Mouse (Mus musculus) brain, embryonic 18.5 days (tissue): Measurements from ENCODE around the gene Olfr539.
"Not testable (repeated sequence)": the region's sequence is repeated elsewhere in the genome, so short reads cannot be mapped to it uniquely, and the experiment has no call there.

Experiments used
- DNase-seq: peaks from one replicate; pipeline ENCODE4 v3.0.0-alpha.2; 2012; ENCODE audit warnings: low read depth, low spot score

Gene Olfr539

DNA sequence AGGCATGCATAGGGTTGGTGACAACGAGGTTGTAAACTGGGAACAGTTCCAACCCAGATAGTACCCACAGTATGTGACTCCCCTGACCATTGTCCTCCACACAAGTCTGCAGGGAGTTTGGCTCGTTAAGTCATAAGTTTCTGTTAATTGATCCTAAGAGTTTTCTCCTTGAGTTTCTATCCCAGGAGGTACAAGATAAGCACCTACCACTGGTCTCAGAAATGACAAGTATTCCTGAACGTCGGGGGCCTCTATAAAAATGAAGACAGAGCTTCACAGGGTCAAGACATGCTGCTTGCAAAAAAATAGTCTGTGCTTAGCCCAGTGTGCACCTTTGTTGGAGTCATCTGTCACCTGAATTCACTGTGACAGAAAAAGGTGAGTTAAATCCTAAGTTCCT lies at the start of gene Olfr539:
Gene Olfr539, plus strand, starts transcription at position 301 of the 400 bp plus-strand sequence.
- no peak for DNase-seq

DNA sequence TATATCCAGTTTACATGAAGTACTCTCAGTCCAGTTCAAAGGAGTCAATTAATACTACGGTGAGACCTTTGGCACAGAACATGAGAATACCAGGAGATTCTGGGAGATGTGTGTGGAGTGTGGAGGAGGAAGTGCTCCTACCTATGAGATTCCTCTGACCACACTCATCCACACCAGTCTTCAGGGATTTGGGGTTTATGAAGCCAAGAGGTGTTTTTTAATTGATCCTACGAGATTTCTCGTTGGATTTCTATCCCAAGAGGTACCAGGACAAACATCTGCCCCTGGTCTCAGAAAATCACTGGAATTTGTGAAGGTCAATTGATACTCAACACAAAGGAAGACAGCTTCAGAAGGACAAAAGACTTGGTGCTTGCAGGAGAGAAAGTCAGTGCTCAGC lies 31.1 kb upstream of the Olfr539 start, which contains the start of gene Olfr61:
Gene Olfr61, plus strand, starts transcription at position 301 of the 400 bp plus-strand sequence.
- DNase-seq: not testable (repeated sequence)

- no peak for DNase-seq
Measured at GRCm38 (mm10) chr7:140630559-140630958, 29.2 kb upstream of the Olfr539 start.

- DNase-seq: no peak
Measured at GRCm38 (mm10) chr7:140646152-140646551, 13.6 kb upstream of the Olfr539 start, which contains the start of gene Olfr53. Olfr53 (plus strand) TSS chr7:140646452.

DNA sequence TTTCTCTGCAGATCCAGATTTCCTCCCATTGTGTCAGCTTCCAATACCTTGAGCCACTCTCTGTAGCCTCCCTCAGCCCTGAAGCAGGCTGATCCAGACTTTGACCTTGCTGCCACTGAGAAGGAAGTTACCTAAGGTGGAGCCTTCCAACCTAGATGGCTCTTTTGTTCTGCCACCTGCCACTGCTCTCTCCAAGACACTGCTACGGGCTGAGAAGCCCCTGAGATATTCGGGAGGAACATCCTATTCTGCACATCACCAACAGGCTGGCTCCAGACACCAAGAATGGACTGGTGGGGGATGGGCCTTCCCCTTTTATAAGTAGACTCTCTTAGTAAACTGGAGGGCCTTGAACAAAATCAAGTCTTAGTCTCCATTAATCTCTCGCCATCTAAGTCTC lies 11.0 kb downstream of the Olfr539 start:
- not testable (repeated sequence) for DNase-seq

GRCm38 (mm10) chr7:140675863-140676262 lies 16.1 kb downstream of the Olfr539 start:
- no peak for DNase-seq

- DNase-seq: not testable (repeated sequence)
Measured at GRCm38 (mm10) chr7:140679591-140679990, 19.9 kb downstream of the Olfr539 start.

- no peak for DNase-seq
Measured at GRCm38 (mm10) chr7:140681651-140682050, 21.9 kb downstream of the Olfr539 start, which contains the start of gene Olfr45. Olfr45 (plus strand) TSS chr7:140681951.

GRCm38 (mm10) chr7:140696967-140697366 lies 37.2 kb downstream of the Olfr539 start, which contains the start of gene Olfr541:
Olfr541 (plus strand) TSS chr7:140697267.
- DNase-seq: no peak

DNA sequence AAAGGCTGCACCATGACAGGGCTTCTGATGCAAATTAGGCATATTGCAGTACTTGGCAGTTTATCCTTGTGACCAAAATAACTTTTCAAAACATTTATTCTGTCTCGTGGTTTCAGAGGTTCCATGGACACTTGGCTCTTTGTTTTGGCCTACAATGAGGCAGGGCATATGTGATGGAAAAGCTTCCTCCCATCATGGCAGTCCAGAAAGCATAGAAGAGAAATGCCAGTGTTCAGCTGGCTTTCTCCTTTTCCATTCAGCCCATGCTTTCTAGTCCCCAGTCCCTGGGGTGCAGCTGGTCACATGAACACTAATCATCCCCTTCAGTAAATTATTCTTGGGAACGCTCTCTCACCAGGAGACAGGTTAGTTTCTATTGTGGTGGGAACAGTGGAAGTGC lies 46.6 kb downstream of the Olfr539 start:
- no peak for DNase-seq

GRCm38 (mm10) chr7:140707536-140708284 lies 48.0 kb downstream of the Olfr539 start:
- no peak for DNase-seq

GRCm38 (mm10) chr7:140717155-140718055 lies 57.7 kb downstream of the Olfr539 start:
- DNase-seq: no peak

DNA sequence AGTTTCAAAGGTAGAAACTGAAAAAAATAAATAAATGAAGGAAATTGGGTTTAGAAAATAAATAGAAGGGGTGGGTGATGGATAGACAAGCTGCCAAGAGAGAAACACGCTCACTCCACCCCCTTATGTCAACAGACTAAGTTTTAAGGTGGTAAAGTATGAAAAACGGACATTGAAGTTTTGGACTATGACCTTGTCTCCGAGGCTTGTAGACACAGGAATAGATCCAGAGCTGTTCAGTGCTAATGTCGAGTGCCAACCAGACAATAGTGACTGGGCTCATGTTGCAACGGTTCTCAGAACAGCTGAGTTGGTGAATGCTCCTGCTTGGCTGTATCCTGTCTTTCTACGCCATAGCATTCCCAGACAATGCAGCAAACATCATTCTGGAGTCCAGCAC lies 61.4 kb downstream of the Olfr539 start:
- no peak for DNase-seq

DNA sequence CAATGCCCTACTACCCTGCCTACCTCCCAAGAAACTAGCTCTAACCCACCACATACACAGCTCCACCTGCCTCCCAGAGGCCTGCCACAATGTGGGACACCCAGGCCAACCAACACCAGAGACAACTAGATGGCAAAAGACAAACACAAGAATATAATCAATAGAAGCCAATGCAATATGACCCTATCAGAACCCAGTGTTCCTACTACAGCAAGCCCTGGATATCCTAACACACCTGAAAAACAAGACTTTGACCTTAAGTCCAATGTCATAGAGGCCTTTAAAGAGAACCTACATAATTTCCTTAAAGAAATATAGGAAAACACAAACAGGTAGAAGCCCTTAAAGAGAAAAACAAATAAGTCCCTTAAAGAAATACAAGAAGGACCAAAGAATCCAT lies 65.8 kb downstream of the Olfr539 start:
- DNase-seq: no peak
